Mouse (Mus musculus) heart, embryonic 13.5 days (tissue): ENCODE data around the gene Rab28. TPM values are rescaled to one million over a fixed set of nuclear protein-coding genes. Genes with fewer than 3 reads are reported as not detected.
"Not testable (repeated sequence)": the region's sequence is repeated elsewhere in the genome, so short reads cannot be mapped to it uniquely, and the experiment has no call there.

Source experiments
- ATAC-seq: fragments of 200-750 bp; cut with Nextera tagmentation; 2 replicates; pipeline ENCODE4 v1.8.0; 2017; ENCODE audit warnings: moderate TSS enrichment; ENCODE audit not compliant: insufficient number of reproducible peaks, low FRiP score, low TSS enrichment; ENCODE audit errors: extremely low read depth
- H3K27ac ChIP-seq: fragments of 300-500 bp; sonication (generic); replicated peaks from 2 replicates; pipeline ENCODE4 v1.5.1; 2015; ENCODE audit warnings: moderate library complexity, mild to moderate bottlenecking, inconsistent platforms
- H3K27me3 ChIP-seq: fragments of 300-500 bp; sonication (generic); replicated peaks from 2 replicates; pipeline ENCODE4 v1.6.1; 2015; ENCODE audit warnings: mild to moderate bottlenecking, inconsistent platforms
- H3K36me3 ChIP-seq: fragments of 300-500 bp; sonication (generic); 2 replicates; pipeline ENCODE4 v1.6.1; 2015; ENCODE audit warnings: mild to moderate bottlenecking, inconsistent platforms
- H3K4me1 ChIP-seq: fragments of 300-500 bp; sonication (generic); 2 replicates; pipeline ENCODE4 v1.6.1; 2015; ENCODE audit warnings: inconsistent platforms
- H3K4me2 ChIP-seq: fragments of 300-500 bp; sonication (generic); 2 replicates; pipeline ENCODE4 v1.6.1; 2015; ENCODE audit warnings: inconsistent platforms, mild to moderate bottlenecking, moderate library complexity
- H3K4me3 ChIP-seq: fragments of 300-500 bp; sonication (generic); 2 replicates; pipeline ENCODE4 v1.5.1; 2015; ENCODE audit warnings: moderate library complexity, mild to moderate bottlenecking, inconsistent platforms
- H3K9ac ChIP-seq: fragments of 300-500 bp; sonication (generic); 2 replicates; pipeline ENCODE4 v1.6.1; 2015; ENCODE audit warnings: inconsistent platforms, mild to moderate bottlenecking, moderate library complexity
- H3K9me3 ChIP-seq: fragments of 300-500 bp; sonication (generic); 2 replicates; pipeline ENCODE4 v1.6.1; 2016; ENCODE audit warnings: inconsistent platforms
- WGBS: fragments of 180-500 bp; shearing (Covaris S2); methylation state at CpG from one replicate; pipeline ENCODE4 v1.1.7; 2015; ENCODE audit warnings: mixed read lengths; 5-methylcytosine and 5-hydroxymethylcytosine counted together
- polyA plus RNA-seq: library from polyadenylated mRNA; unstranded; fragments of >200 nt; fragmentation: Nextera tagmentation; extraction: Ambion mirVana; gene quantifications from 2 replicates; pipeline ENCODE4 v1.2.1, GENCODE M21; 2015

Rab28 gene
- polyA plus RNA-seq, 1 experiment from 2014 or later: 36.0 TPM

DNA sequence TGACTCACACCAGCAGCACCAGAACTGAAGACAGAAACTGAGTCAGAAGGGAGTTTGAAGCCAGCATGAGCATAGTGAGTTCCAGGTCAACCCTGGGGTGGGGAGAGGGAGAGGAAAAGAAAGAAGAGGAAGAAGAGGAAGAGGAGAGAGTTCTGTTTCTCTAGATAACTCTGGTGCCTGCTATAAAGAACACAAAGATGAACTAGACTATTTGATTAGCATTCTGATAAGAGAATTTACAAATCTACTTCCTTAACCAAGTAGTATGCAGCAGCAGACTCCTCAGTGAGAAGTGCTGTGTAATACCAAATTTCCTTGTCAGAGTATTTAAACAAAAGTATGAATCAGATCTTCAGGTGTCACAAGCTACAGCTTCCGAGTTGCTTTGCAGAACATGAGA lies 19.1 kb upstream of the Rab28 start:
- Histone ChIP-seq H3K4me1 (no peaks in the 10 kb centered on the region), H3K9me3 (no peaks in the 10 kb centered on the region), H3K9ac (no peak overlapping the region), H3K4me3 (no peak overlapping the region), H3K27me3 (no peaks in the 10 kb centered on the region), H3K36me3 (no peaks in the 10 kb centered on the region), H3K4me2 (no peak overlapping the region), H3K27ac (no peak overlapping the region)
- 65% methylated on average over 1 of the region's 1 CpGs for WGBS
- ATAC-seq: no peak

DNA sequence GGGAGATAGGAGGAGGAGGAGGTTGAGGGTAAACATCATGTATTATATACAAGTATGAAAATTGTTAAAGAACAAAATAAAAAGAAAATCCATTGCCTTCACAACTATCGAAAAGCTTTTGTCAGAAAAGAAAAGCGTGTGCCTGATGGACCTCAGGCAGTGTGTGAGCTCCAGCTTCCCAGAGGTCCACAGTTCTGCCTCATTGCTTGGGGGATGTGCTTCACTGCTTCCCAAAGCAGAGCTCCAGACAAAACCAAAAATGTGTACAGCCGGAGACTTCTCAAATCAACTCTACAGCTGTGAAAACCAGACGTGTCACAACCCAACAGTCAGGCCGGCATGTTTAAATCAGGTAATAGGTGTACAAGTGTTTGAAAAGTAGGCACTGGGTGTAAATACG lies 17.6 kb upstream of the Rab28 start:
- H3K4me1 ChIP-seq: no peaks in the 10 kb centered on the region
- no peak for ATAC-seq
- no peaks in the 10 kb centered on the region for H3K27me3 ChIP-seq
- WGBS: 81% methylated on average over 6 of the region's 6 CpGs
- H3K4me3 ChIP-seq: no peak overlapping the region
- H3K27ac ChIP-seq: no peak overlapping the region
- H3K9ac ChIP-seq: no peak overlapping the region
- H3K9me3 ChIP-seq: no peaks in the 10 kb centered on the region
- H3K4me2 ChIP-seq: no peak overlapping the region
- H3K36me3 ChIP-seq: no peaks in the 10 kb centered on the region

DNA sequence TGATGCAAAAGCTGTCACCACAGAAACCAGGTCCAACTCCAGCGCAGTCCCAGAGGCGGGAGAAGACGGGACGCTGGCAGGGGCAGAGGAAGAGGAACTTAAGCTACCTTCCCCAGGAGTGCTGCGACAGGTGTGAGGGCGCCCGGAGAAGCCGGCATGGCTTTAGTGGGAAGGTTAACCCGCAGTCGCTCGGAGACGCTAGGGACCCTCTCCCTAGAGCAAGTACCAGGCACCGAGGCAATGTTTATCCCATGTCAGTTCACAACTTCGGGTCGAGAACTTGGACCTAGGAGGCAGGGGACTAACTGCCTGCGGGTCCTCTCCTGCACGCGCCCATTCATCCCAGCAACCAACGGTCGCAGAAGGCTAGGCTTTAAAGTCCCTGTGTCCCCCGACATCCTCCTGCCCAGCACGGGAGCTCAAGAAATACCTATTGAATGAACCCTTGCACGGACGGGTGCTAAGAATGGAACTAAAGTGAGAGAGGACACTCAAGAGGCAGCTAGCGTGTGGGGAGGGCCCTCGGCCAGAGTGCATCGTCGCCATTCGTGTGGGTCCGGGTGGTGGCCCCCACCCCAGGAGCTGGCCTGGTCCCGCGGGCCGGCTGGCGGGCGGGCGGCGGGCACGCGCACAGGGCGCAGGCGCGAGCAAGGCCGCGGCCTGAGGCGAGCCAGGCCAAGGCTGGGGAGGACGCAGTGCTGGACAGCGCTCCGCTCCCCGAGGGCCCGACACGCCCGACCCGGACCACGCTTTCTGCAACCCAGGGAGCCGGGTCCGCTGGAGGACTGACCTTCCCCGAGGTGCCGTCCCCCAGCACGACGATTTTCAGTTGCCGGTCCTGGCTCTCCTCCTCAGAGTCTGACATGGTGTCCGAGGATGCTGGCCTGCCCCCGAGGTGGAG lies 592 bp downstream of the Rab28 start:
- H3K4me1 ChIP-seq: peaks cover 8% of the 10 kb centered on the region
- peak overlapping the region; percentile 87 for H3K4me3 ChIP-seq
- ATAC-seq: peak; percentile 79
- H3K4me2 ChIP-seq: peak overlapping the region; percentile 100
- WGBS: under 1% methylated on average over 62 of the region's 63 CpGs
- no peaks in the 10 kb centered on the region for H3K36me3 ChIP-seq
- H3K27me3 ChIP-seq: no peaks in the 10 kb centered on the region
- H3K9me3 ChIP-seq: no peaks in the 10 kb centered on the region
- peak overlapping the region; percentile 89 for H3K9ac ChIP-seq
- peak overlapping the region; percentile 92 for H3K27ac ChIP-seq

DNA sequence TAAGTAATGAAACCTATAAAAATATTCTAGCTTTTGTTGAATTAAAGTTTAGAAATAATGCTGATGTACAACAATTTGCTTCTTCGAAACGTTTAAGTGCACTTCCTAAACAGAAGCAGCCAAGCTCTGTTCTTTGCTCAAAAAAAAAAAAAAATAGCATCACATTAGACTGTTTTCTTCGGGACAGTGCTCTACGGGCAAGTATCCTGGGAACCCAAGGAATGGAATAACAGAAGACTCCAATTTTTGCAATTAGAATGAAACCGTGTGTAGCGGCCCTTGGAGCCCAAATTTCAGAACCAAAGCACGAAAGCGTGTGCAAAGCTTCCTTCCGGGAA lies 1.2 kb downstream of the Rab28 start:
- peak overlapping the region; percentile 87 for H3K4me3 ChIP-seq
- no peaks in the 10 kb centered on the region for H3K9me3 ChIP-seq
- H3K36me3 ChIP-seq: no peaks in the 10 kb centered on the region
- H3K4me1 ChIP-seq: peaks cover 8% of the 10 kb centered on the region
- WGBS: 4% methylated on average over 9 of the region's 9 CpGs
- H3K27ac ChIP-seq: no peak overlapping the region
- no peak for ATAC-seq
- no peaks in the 10 kb centered on the region for H3K27me3 ChIP-seq
- H3K9ac ChIP-seq: peak overlapping the region; percentile 89
- peak overlapping the region; percentile 100 for H3K4me2 ChIP-seq

DNA sequence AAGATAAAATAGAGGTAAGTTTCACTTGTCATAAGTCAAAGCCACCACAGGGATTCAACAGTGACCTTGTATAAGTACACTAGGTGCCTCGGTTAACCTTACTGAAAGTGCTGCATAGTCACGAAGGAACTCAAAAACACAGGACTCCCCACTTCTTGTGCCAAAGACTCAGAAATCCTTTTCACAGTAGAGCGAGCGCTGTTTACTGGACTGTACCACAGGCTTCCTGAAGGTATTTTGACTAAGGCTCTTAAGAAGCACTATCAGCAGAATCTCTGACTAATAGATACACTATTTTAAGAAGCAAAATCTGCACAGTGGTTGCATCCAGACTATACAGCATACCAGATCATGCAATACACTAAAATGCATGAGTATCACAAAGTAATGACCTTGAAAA lies 6.9 kb downstream of the Rab28 start:
- 78% methylated on average over 4 of the region's 4 CpGs for WGBS
- not testable (repeated sequence) for H3K27ac ChIP-seq, H3K36me3 ChIP-seq, H3K9me3 ChIP-seq, H3K9ac ChIP-seq, ATAC-seq, H3K4me3 ChIP-seq, H3K4me2 ChIP-seq, H3K27me3 ChIP-seq, H3K4me1 ChIP-seq

DNA sequence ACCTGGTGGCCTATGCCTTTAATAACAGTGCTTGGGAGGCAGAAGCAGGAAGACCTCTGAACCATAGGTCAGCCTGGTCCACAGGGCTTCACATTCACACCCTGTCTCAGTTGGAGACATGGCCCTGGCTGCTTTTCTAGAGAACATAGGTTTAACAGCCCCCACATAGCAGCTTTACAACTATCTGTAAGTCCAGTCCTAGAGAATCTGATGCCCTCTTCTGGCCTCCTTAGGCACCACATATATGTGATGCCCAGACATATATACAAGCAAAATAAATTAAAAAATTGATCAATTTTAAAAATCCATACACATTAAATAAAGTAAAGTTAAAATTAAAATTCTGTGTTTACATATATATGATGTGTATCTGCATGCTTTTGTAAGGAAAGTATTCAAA lies 10.0 kb downstream of the Rab28 start:
- Histone ChIP-seq H3K27ac (no peak overlapping the region), H3K9me3 (no peaks in the 10 kb centered on the region)

DNA sequence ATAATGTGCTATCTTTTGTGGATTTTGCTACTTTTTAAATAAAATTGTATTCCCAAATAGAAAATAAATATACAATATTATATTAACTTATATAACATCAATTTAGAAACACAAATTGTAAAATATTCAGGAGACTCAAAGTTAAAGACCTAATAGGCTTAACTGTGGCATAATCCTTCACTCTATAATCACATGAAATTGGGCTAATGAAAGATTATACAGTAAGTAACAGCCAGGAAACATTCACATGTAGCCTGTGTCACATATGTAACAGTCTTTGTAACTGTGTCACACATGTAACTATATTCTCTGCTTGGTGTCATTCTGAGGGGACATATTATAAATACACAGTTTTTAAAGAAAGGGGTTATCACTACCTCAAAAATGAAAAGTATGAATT lies 22.9 kb downstream of the Rab28 start:
- no peak overlapping the region for H3K9ac ChIP-seq
- no peaks in the 10 kb centered on the region for H3K4me1 ChIP-seq
- H3K4me2 ChIP-seq: no peak overlapping the region
- H3K27ac ChIP-seq: no peak overlapping the region
- peaks cover 10% of the 10 kb centered on the region; the same call in 1 of the 2 replicates for H3K36me3 ChIP-seq
- no peaks in the 10 kb centered on the region for H3K9me3 ChIP-seq
- H3K27me3 ChIP-seq: no peaks in the 10 kb centered on the region
- no peak overlapping the region for H3K4me3 ChIP-seq
- no peak for ATAC-seq

More for the DNA sequence above, 10.0 kb downstream of the Rab28 start:
- no peak for ATAC-seq
- no peak overlapping the region for H3K4me2 ChIP-seq
- H3K36me3 ChIP-seq: peaks cover 3% of the 10 kb centered on the region; the same call in 1 of the 2 replicates
- no peak overlapping the region for H3K4me3 ChIP-seq
- no peaks in the 10 kb centered on the region for H3K27me3 ChIP-seq
- H3K9ac ChIP-seq: no peak overlapping the region
- H3K4me1 ChIP-seq: no peaks in the 10 kb centered on the region

DNA sequence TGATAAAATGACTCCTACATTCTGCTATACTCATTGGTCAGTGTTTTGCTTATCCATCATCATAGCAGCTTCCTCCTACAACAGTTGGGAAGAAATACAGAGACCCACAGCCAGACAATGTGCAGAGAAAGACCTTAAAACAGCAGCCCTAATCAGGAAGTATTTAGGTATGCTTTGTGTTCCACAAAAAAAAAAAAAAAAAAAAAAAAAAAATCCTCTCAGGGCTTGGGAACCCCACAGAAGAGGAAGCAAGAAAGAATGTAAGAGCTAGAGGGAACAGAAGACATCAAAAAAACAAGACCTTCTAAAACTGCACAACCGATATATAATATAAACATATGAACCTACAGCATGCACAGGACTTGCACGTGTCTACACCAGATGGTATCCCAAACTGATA lies 24.0 kb downstream of the Rab28 start:
- peaks cover 10% of the 10 kb centered on the region; the same call in 1 of the 2 replicates for H3K36me3 ChIP-seq
- no peak overlapping the region for H3K4me2 ChIP-seq
- H3K9me3 ChIP-seq: no peaks in the 10 kb centered on the region
- no peaks in the 10 kb centered on the region for H3K4me1 ChIP-seq
- H3K4me3 ChIP-seq: no peak overlapping the region
- WGBS: 81% methylated on average over 2 of the region's 2 CpGs
- H3K27me3 ChIP-seq: no peaks in the 10 kb centered on the region
- no peak for ATAC-seq
- H3K9ac ChIP-seq: no peak overlapping the region
- no peak overlapping the region for H3K27ac ChIP-seq

DNA sequence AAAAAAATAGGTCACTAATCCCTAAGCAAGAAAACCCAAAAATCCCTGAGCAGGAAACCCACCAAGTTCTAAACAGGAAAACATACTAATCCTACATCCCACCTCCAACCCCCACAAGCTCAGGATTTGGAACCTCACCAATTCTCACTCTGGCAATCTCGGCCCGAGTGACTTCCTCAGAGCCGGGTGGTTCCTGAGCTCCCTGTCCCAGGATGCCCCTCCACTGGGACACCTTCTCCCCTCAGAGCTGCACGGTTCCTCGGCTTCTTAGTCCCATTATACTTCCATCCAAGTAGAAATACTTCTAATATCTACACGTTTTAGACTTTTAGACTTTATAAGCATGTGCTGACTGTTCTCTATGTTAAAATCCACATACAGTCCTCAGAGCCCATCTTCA lies 41.9 kb downstream of the Rab28 start:
- H3K4me1 ChIP-seq: no peaks in the 10 kb centered on the region
- H3K4me3 ChIP-seq: no peak overlapping the region
- no peak for ATAC-seq
- no peak overlapping the region for H3K4me2 ChIP-seq
- H3K9ac ChIP-seq: no peak overlapping the region
- 68% methylated on average over 6 of the region's 6 CpGs for WGBS
- no peak overlapping the region for H3K27ac ChIP-seq
- H3K36me3 ChIP-seq: no peaks in the 10 kb centered on the region
- H3K27me3 ChIP-seq: no peaks in the 10 kb centered on the region
- no peaks in the 10 kb centered on the region for H3K9me3 ChIP-seq

DNA sequence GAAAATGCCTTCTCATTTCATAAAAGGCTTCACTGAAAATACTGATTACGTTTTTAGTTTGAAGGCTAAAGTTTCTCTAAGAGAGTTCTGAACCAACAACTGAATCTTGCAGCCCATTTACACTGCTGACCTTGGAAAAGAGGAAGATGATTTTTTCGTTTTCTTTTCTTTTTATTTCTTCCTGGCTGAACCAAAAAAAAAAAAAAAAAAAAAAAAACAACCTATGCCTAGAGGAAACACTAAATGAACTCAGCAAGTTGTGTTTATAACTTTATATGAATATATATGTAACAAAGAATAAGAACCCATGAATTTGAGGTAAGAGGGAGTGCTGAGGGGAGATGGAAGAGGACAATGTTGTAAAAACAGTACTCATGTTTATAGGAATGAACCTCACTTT lies 71.2 kb downstream of the Rab28 start:
- no peak overlapping the region for H3K4me2 ChIP-seq
- H3K4me1 ChIP-seq: no peaks in the 10 kb centered on the region
- ATAC-seq: no peak
- no peak overlapping the region for H3K9ac ChIP-seq
- H3K27me3 ChIP-seq: no peaks in the 10 kb centered on the region
- WGBS: 76% methylated on average over 2 of the region's 2 CpGs
- H3K36me3 ChIP-seq: no peaks in the 10 kb centered on the region
- H3K27ac ChIP-seq: no peak overlapping the region
- H3K4me3 ChIP-seq: no peak overlapping the region
- 0 out of 2 replicates have a peak, but pooled peaks cover 5% of the 10 kb centered on the region for H3K9me3 ChIP-seq

DNA sequence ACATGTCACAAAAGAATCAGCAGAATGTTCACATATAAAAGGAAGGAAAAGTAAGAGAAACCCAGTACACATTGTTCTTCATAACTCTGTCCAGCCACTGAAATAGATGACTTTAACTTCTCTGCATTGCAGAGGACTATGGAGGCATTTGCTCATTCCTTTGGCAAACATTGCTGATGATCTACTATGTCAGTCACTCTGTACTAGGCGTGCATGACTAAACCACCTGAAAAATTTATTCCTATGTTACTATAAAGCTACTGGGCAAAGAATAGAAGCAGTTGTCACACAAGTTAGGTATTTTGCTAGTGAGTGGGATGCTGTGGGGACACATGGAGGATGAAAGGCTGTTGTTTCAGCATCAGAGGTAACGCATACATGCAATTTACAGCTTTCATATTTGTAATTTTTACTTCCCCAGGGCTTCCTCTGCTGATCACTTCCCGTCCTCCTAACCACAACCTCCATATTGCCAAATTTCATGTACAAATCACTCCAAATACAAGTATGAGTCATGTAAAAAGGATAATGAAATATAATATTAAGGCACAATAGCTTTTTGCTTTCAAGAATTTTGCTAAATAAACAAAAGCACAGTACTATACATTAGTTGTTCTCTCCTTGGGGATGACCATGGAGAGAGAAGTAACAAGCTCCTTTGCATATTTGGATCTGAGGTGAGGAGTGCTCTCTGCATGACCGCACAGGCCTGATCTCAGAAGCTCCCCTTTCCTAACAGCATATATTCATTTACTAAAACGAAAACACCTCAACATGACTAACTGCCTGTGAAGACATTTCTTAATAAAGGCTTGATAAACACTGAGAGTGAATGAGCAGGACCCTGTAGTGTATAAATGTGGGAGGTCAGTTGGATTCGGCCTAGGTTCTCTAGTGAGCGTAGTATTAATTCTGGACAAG lies 80.5 kb downstream of the Rab28 start:
- Histone ChIP-seq H3K27ac (no peak overlapping the region), H3K4me1 (peaks cover 6% of the 10 kb centered on the region), H3K36me3 (0 out of 2 replicates have a peak, but pooled peaks cover 9% of the 10 kb centered on the region), H3K27me3 (no peaks in the 10 kb centered on the region), H3K9ac (no peak overlapping the region), H3K4me2 (no peak overlapping the region), H3K9me3 (no peaks in the 10 kb centered on the region), H3K4me3 (no peak overlapping the region)
- no peak for ATAC-seq
- 89% methylated on average over 7 of the region's 7 CpGs for WGBS
